Mouse (Mus musculus) megakaryocyte, embryonic 14.5 days (primary cell): Measurements from ENCODE around the gene Grm6.

Source experiments
- FLI1 ChIP-seq: IDR thresholded peaks from 2 replicates; pipeline ENCODE4 v1.6.1; 2012; ENCODE audit warnings: low read length, inconsistent platforms, mixed read lengths
- GATA1 ChIP-seq: IDR thresholded peaks from 3 replicates; pipeline ENCODE4 v1.6.1; 2012; ENCODE audit warnings: mixed read lengths, low read length, inconsistent platforms, borderline replicate concordance

DNA sequence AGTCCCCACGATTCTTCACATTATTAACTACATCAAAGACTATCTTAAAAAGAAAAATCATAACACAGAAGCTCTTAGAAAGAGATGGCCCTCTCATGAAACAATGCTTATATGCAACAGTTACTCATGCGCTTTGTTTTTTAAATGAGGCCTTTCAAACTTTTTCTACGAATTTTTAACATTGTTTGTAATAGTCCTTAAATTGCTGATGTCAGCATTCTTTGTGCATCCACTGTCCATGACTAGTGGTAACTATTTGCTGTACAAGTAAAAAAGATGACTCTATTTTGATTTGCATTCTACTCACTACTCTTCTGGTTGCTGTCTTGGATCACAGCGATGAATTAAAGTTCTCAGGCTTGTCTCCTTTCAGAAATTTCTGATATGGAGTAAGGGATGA lies 36.3 kb upstream of the Grm6 start:
- TF ChIP-seq GATA1 (no peak), FLI1 (no peak)
